In the genomic region with DNA sequence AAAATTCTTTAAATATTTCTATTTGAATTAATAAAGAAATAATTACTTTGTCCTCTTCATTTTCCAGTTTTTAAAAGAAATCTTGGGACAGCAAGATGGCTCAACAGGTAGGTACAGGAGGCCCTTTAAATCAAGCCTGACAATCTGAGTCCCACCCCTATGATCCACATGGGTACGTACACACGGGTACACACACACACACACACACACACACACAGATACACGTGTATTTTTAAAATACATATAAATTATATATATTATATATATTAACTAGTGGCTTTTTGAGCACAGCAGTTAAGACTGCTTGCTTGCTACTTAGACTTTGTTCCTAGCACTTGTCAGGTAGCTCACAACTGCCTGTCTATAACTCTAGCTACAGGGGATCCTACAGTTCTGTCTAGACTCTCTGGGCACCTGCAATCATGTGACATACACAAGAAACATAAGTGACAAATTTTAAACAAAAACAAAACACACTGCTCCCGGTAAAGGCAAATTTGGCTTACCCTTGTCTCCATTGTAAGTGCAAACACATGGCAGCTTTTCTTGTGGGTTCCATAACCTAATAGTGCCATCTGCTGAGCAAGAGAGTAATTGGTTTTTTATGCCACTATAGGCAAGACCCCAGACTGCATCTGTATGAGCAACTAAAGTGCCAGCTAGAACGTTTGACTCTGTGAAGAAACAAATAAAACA, we compare ENCODE assay signal across 9 mouse cellular contexts. TPM values are rescaled to one million over a fixed set of nuclear protein-coding genes. Genes with fewer than 3 reads are reported as not detected.
A peak's percentile ranks its signal among the peaks of the same experiment; 100 is the strongest.
DNase-seq lines count a peak whose midpoint lies in the region; ATAC-seq and TF ChIP-seq lines count a peak whose summit lies in the region.
"Had no signal": no experiment of that assay in that cellular context is flagged by ENCODE, and none has a peak within 500 bp of the region (broad histone marks: within the 10 kb centered on the region; RNA-seq: fewer than 3 reads in every experiment).

No protein-coding gene starts in this region.

- no peaks in the 10 kb centered on the region; the same call in 1 of the 2 replicates for H3K79me2 ChIP-seq in CH12.LX (replicated peaks; ENCODE audit: control insufficient read depth, extremely low read depth, insufficient read depth, poor library complexity, severe bottlenecking)

- TF ChIP-seq POLR2A in CH12.LX (IDR thresholded peaks at IDR 0.05; ENCODE audit: low read depth, low read length): no peak
- no peak for TF ChIP-seq POLR2A in kidney, adult 2 months (IDR thresholded peaks at IDR 0.05; ENCODE audit: low read depth, low read length)

- no peak overlapping the region for H3K27ac ChIP-seq in gastrocnemius, adult 2 months
- no peak overlapping the region for H3K27ac ChIP-seq in CH12.LX (ENCODE audit: insufficient read depth, low read depth)
- H3K27ac ChIP-seq in embryonic facial prominence, embryonic 14.5 days (replicated peaks; ENCODE audit: low read depth, low read length): no peak overlapping the region
- no peak overlapping the region for H3K27ac ChIP-seq in midbrain, embryonic 14.5 days (replicated peaks; ENCODE audit: low read depth, low read length)
- H3K27ac ChIP-seq in kidney, adult 2 months (ENCODE audit: insufficient read depth, low read depth, low read length): no peak overlapping the region

- WGBS in embryonic facial prominence, embryonic 14.5 days: 70% methylated on average over 5 of the region's 5 CpGs
- WGBS in midbrain, embryonic 14.5 days: 81% methylated on average over 5 of the region's 5 CpGs
- WGBS in kidney, adult 2 months: 75% methylated on average over 5 of the region's 5 CpGs

- H3K4me1 ChIP-seq in CH12.LX (ENCODE audit: control insufficient read depth in 1 of 2, insufficient read depth in 2 of 2): no peaks in the 10 kb centered on the region
- H3K4me1 ChIP-seq in embryonic facial prominence, embryonic 14.5 days (ENCODE audit: control insufficient read depth, insufficient read depth, low read length): no peaks in the 10 kb centered on the region
- no peaks in the 10 kb centered on the region for H3K4me1 ChIP-seq in midbrain, embryonic 14.5 days (ENCODE audit: control insufficient read depth, insufficient read depth, low read length)
- no peaks in the 10 kb centered on the region for H3K4me1 ChIP-seq in kidney, adult 2 months (ENCODE audit: control insufficient read depth, insufficient read depth, low read length)

- H3K9me3 ChIP-seq in CH12.LX (replicated peaks; ENCODE audit: low read length): no peaks in the 10 kb centered on the region
- H3K9me3 ChIP-seq in embryonic facial prominence, embryonic 14.5 days (ENCODE audit: control insufficient read depth, low read length): no peaks in the 10 kb centered on the region
- no peaks in the 10 kb centered on the region for H3K9me3 ChIP-seq in midbrain, embryonic 14.5 days (ENCODE audit: control insufficient read depth, low read length)

- peaks cover 6 to 52% of the 10 kb centered on the region in 2 experiments for H3K36me3 ChIP-seq in CH12.LX (replicated peaks in 1 of 2; ENCODE audit: control insufficient read depth in 1 of 2, insufficient read depth in 1 of 2, low read length in 1 of 2)
- peaks cover 39% of the 10 kb centered on the region for H3K36me3 ChIP-seq in embryonic facial prominence, embryonic 14.5 days (ENCODE audit: control insufficient read depth, insufficient read depth, low read length)
- H3K36me3 ChIP-seq in midbrain, embryonic 14.5 days (ENCODE audit: control insufficient read depth, insufficient read depth, low read length): peaks cover 31% of the 10 kb centered on the region
- H3K36me3 ChIP-seq in kidney, adult 2 months (ENCODE audit: control insufficient read depth, insufficient read depth, low read length): peaks cover 4% of the 10 kb centered on the region; the same call in 1 of the 2 replicates

- H3K4me3 ChIP-seq in gastrocnemius, adult 2 months: no peak overlapping the region
- H3K4me3 ChIP-seq in CH12.LX (replicated peaks in 1 of 3; ENCODE audit: low read depth in 2 of 3, low read length in 2 of 3, poor library complexity in 1 of 3): no peak overlapping the region
- no peak overlapping the region for H3K4me3 ChIP-seq in embryonic facial prominence, embryonic 14.5 days (ENCODE audit: low read depth, low read length)
- no peak overlapping the region for H3K4me3 ChIP-seq in midbrain, embryonic 14.5 days (replicated peaks; ENCODE audit: low read depth, low read length)
- H3K4me3 ChIP-seq in kidney, adult 2 months (ENCODE audit: insufficient read depth, low read depth, low read length): no peak overlapping the region

- peak; percentile 80 for TF ChIP-seq RAD21 in CH12.LX (IDR thresholded peaks at IDR 0.05; ENCODE audit: low read depth, low read length)

- intact Hi-C loops in gastrocnemius, adult 2 months (cut with DNase I): no loop called here

- no peak for TF ChIP-seq EP300 in CH12.LX (IDR thresholded peaks at IDR 0.05; ENCODE audit: low read length)

- no peaks in the 10 kb centered on the region for H3K27me3 ChIP-seq in CH12.LX (replicated peaks)
- H3K27me3 ChIP-seq in embryonic facial prominence, embryonic 14.5 days (replicated peaks; ENCODE audit: control insufficient read depth, insufficient read depth, low read length): no peaks in the 10 kb centered on the region
- H3K27me3 ChIP-seq in midbrain, embryonic 14.5 days (ENCODE audit: control insufficient read depth, insufficient read depth, low read length): no peaks in the 10 kb centered on the region
- H3K27me3 ChIP-seq in kidney, adult 2 months (replicated peaks; ENCODE audit: control insufficient read depth, insufficient read depth, low read length): no peaks in the 10 kb centered on the region

- no peak overlapping the region for H3K4me2 ChIP-seq in CH12.LX (ENCODE audit: insufficient read depth, low read depth, poor library complexity, severe bottlenecking)
- no peak overlapping the region for H3K4me2 ChIP-seq in embryonic facial prominence, embryonic 14.5 days (ENCODE audit: low read depth, low read length)
- H3K4me2 ChIP-seq in midbrain, embryonic 14.5 days (ENCODE audit: low read length): no peak overlapping the region

- peak; percentile 78 for ATAC-seq in embryonic facial prominence, embryonic 14.5 days (ENCODE audit: low read depth)
- ATAC-seq in midbrain, embryonic 14.5 days (ENCODE audit: low FRiP score, low TSS enrichment): no peak

- peak; percentile 32; the same call in 1 of the 2 replicates for TF ChIP-seq CTCF in gastrocnemius, adult 2 months (IDR thresholded peaks at IDR 0.05)
- peak in 1 of 2 experiments; percentile 68; a peak in 2 of 4 replicates for TF ChIP-seq CTCF in CH12.LX (conservative IDR thresholded peaks at IDR 0.05 in 1 of 2, IDR thresholded peaks at IDR 0.05 in 1 of 2; ENCODE audit: low read depth in 2 of 2, low read length in 2 of 2)
- no peak for TF ChIP-seq CTCF in kidney, adult 2 months (conservative IDR thresholded peaks at IDR 0.05; ENCODE audit: insufficient read depth, insufficient read length, low read depth, low read length)

- no peak for DNase-seq in gastrocnemius, adult 2 months
- no peak for DNase-seq in gastrocnemius, postnatal 10 days
- peak; percentile 34 for DNase-seq in CH12.LX (ENCODE audit: extremely low read depth)
- peak; percentile 63 for DNase-seq in embryonic facial prominence, embryonic 14.5 days (ENCODE audit: low spot score)
- DNase-seq in midbrain, embryonic 14.5 days: peak; percentile 74
- DNase-seq in kidney, adult 2 months: no peak
- no peak for DNase-seq in right cerebral cortex, postnatal 36 days (ENCODE audit: low spot score in 2 of 2)
- DNase-seq in thymus, postnatal 0 days (ENCODE audit: low spot score): no peak
- DNase-seq: lung, adult 2 months had no signal

- H3K9ac ChIP-seq in CH12.LX (ENCODE audit: insufficient read depth, low read depth): no peak overlapping the region
- H3K9ac ChIP-seq in embryonic facial prominence, embryonic 14.5 days (ENCODE audit: low read depth, low read length): no peak overlapping the region
- H3K9ac ChIP-seq in midbrain, embryonic 14.5 days (replicated peaks; ENCODE audit: low read length): no peak overlapping the region

- in situ Hi-C loops in CH12.LX (cut with MboI; ENCODE audit: low pct_ligation_motif_present, low pct_unique_long_range_greater_than_20kb, low sequenced_read_pairs): no loop called here

- dilution Hi-C loops in CH12.LX (cut with MboI; ENCODE audit: extremely low pct_ligation_motif_present, extremely low pct_unique_long_range_greater_than_20kb, low sequenced_read_pairs): no loop called here

TF ChIP-seq in CH12.LX, 34 proteins besides CTCF, POLR2A, EP300 and RAD21 (continues in another document):
- no peak for TF ChIP-seq MAFK (IDR thresholded peaks at IDR 0.05; ENCODE audit: insufficient replicate concordance, low read length)
- TF ChIP-seq BHLHE40 (IDR thresholded peaks at IDR 0.05; ENCODE audit: low read depth, low read length): no peak
- TF ChIP-seq ZMIZ1 (IDR thresholded peaks at IDR 0.05; ENCODE audit: low read depth, low read length): no peak
- TF ChIP-seq NELFE (IDR thresholded peaks at IDR 0.05; ENCODE audit: low read depth, low read length): no peak
- TF ChIP-seq TBP (conservative IDR thresholded peaks at IDR 0.05; ENCODE audit: low read depth, low read length): no peak
- no peak for TF ChIP-seq ELF1 (IDR thresholded peaks at IDR 0.05; ENCODE audit: low read depth, low read length)
- no peak for TF ChIP-seq CHD1 (IDR thresholded peaks at IDR 0.05; ENCODE audit: low read depth, low read length)
- no peak for TF ChIP-seq MEF2A (IDR thresholded peaks at IDR 0.05; ENCODE audit: borderline replicate concordance, low read depth, low read length)
- no peak for TF ChIP-seq IRF4 (IDR thresholded peaks at IDR 0.05; ENCODE audit: low read depth, low read length)
- no peak for TF ChIP-seq HCFC1 (IDR thresholded peaks at IDR 0.05; ENCODE audit: low read depth, low read length)
- TF ChIP-seq JUND (conservative IDR thresholded peaks at IDR 0.05; ENCODE audit: low read depth, low read length): no peak
- TF ChIP-seq SMC3 (IDR thresholded peaks at IDR 0.05; ENCODE audit: low read depth, low read length): peak; percentile 69
- no peak for TF ChIP-seq E2F4 (IDR thresholded peaks at IDR 0.05; ENCODE audit: insufficient replicate concordance, low read depth, low read length)
- TF ChIP-seq POLR2AphosphoS2 (IDR thresholded peaks at IDR 0.05; ENCODE audit: low read depth, low read length): no peak
- no peak for TF ChIP-seq ZNF384 (IDR thresholded peaks at IDR 0.05; ENCODE audit: low read depth, low read length)
- TF ChIP-seq NRF1 (IDR thresholded peaks at IDR 0.05; ENCODE audit: low read depth, low read length): no peak

RNA-seq across cellular contexts. Expression of a gene that starts 29.7 kb away (rescaled TPM):
- under 1 TPM in 1 of 2 experiments, not detected in 1; 0.33 TPM for total RNA-seq in gastrocnemius, adult 2 months (2021)
- total RNA-seq in gastrocnemius, postnatal 10 days (2021): under 1 TPM; 0.09 to 0.18 TPM
- total RNA-seq in CH12.LX (2012; rRNA removed) (not detected in 2 replicates), CH12.LX (2014; rRNA removed) (not detected in 2 replicates)
- polyA plus RNA-seq in CH12.LX (2012; ENCODE audit: insufficient read length, low read depth): not detected in 2 replicates
- 12.8 and 15.8 TPM in 2 replicates for polyA plus RNA-seq in embryonic facial prominence, embryonic 14.5 days (2014; fragmentation: Nextera tagmentation; extraction: Ambion mirVana)
- 14.7 and 17.3 TPM in 2 replicates for polyA plus RNA-seq in midbrain, embryonic 14.5 days (2014; fragmentation: Nextera tagmentation; extraction: Ambion mirVana)
- polyA plus RNA-seq in kidney, adult 2 months (2012; rRNA removed): 2.9 and 3.2 TPM in 2 replicates
- 1.3 and 1.6 TPM in 2 replicates for polyA plus RNA-seq in thymus, postnatal 0 days (2015; fragmentation: Nextera tagmentation; extraction: Ambion mirVana)

Comparison
In these comparisons a context has a peak if more than half of its experiments do, and no peak if none do; other contexts are left out.
1. DNase-seq: peak in CH12.LX (single experiment), embryonic facial prominence, embryonic 14.5 days (single experiment) and midbrain, embryonic 14.5 days (single experiment); none in gastrocnemius, adult 2 months (single experiment), gastrocnemius, postnatal 10 days (single experiment), kidney, adult 2 months (single experiment), right cerebral cortex, postnatal 36 days (0 of 2) and thymus, postnatal 0 days (single experiment).